Mouse (Mus musculus) adrenal gland, adult 2 months (tissue): ENCODE measurements around the gene Fsd1. TPM values are rescaled to one million over a fixed set of nuclear protein-coding genes. Genes with fewer than 3 reads are reported as not detected.
A peak's percentile ranks its signal among the peaks of the same experiment; 100 is the strongest.

Experiments
- DNase-seq: peaks from one replicate; pipeline ENCODE4 v3.0.0; 2021
- polyA plus RNA-seq: library from polyadenylated mRNA; depleted of rRNA; stranded (reverse); fragments of >200 nt; gene quantifications from 2 replicates; pipeline ENCODE4 v1.2.3, GENCODE M21; 2012; rRNA removed
- total RNA-seq, 2 experiments: library from RNA; stranded (reverse); gene quantifications; 2 replicates each; pipeline ENCODE4 v1.2.3; 2021

Fsd1 gene
- total and polyA plus RNA-seq, 3 experiments, result 1.0 to 2.7 (median 2.7) TPM

DNA sequence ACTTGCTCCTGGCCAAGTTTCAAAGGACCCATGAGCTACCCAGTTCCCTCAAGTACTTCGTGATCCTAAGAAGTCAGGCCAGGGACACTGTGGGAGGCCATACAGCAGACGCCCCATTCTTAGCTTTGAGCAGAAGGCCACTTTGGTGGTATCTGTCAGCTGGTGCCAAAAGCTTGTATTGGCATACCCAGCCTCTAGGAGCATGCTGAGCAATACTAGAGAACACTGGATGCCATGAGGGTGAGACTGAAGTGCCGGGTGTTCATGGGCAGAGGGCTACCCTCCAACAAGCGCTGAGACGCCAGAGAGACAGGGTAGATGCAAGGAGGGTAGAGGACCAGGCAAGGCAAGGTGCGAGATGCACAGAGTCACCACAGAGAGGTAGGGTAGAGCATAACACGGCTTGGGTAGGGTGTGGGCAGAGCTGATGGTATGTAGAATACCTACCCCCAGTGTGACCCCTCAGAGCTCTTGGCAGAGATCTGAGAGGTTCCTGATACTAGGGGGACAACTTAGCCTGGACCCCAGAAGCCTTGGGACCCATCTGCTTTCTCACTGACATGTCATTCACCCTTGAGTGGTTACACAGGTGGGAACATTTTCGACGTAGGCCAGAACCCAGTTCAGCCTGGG, 44.0 kb downstream of the Fsd1 start:
- DNase-seq, result no peak

DNA sequence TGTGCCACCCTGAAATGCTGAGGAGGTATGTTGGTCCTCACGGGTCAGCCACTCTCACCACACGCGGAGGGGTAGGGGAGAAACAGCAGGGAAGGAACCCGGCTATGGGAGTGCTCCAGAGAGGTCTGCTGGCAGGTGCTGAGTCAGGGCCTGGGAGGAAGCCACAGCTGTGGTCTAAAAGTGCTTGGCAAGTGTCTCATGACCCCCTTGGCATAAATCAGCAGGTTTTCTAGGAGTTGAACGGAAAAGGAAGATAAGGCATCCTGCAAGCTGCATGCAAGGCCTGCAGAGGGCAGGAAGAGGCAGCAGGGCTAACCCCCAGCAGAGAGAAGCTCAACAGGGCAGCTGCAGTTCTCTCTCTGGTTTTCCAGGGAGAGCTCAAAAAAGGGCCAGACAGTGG, 44.6 kb downstream of the Fsd1 start:
- peak; percentile 75 for DNase-seq

DNA sequence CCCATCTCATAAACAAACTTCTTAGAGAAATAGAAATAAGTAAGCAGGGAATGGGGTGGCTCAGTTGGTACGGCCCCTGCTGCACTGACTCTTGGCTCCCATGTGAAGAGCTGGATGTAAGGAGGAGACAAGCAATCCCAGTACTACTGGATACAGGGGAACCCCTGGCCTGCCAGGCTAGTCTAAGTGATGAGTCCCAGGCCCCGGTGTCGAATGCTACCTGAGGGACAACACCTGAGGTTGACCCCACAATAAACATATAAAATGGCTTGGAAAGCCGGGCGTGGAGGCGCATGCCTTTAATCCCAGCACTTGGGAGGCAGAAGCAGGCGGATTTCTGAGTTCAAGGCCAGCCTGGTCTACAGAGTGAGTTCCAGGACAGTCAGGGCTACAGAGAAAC, 45.1 kb downstream of the Fsd1 start:
- DNase-seq, result no peak

DNA sequence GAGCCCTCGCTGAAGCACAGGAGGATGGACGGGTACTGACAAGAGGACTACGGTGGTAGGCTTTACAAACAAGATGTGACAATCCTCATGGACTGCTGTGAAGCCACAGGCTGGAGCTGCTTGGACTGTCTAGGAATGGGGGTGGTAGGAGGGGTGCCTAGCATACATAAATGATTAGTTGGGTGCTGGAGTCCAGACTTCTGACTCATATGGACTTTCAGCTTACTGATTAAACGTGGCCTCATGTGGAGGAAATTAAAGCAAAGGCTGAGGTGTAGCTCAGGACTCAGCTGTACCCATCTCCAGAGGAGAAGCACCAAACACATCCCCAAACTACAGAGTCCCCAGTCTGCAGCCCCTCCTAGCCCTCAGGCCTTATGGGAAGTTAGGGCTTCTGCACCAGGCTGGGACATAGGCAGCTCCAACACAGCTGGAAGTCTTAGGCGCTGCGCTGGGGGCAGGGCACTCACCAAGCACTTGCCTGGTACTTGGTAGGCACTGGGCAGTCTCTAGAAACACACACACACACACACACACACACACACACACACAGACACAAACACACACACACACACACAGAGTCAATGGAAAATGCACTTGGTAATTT, 45.9 kb downstream of the Fsd1 start:
- DNase-seq, result no peak

DNA sequence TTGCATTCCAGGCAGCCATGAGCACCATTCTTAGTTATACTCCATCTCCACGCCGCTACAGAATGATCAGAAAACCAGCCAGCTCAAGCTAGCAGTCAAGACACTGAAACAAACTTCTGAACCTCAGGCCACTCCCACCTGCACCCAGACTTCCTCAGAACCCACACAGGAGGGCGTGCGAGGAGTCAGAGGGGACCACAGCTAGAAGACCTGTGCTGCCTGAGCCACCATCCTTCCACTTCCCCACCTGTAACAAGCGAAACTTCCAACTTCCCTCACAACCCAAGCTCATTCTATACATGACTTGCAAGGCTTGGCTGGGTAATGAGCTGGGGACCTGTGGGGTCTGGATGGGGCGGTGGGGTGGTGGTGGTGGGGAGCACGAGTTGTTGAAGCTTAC, 46.5 kb downstream of the Fsd1 start:
- no peak for DNase-seq

DNA sequence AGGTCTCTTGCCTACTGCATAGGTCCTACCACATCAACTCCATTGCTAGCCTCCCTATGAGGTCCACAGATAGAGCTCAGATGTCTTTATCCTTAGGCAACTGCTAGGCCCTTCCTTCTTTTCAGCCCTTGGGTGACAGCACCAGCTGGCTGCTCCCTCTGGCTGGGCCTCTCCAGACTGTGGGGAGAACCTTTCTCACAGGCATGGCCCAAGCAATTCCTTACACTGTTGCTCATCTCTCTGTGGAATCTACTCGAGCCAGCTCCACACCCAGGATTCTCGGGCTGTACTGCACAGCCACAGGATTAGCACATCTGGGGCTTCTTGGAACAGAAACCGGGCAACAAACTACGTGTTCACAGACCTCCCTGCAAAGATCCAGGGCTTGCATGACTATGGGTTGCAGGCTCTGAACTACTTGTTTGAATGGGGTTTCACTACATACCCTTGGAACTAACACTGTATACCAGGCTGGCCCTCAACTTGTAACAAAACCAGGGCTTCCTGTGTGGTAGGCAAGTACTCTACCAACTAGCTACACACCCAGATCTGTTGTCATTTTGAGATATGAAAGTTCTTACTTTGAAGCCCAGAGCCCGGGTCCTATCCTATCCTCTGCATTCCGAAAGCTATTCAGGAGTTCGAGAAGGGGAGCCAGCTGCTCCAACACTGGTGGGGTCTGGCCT, 47.9 kb downstream of the Fsd1 start:
- no peak for DNase-seq

DNA sequence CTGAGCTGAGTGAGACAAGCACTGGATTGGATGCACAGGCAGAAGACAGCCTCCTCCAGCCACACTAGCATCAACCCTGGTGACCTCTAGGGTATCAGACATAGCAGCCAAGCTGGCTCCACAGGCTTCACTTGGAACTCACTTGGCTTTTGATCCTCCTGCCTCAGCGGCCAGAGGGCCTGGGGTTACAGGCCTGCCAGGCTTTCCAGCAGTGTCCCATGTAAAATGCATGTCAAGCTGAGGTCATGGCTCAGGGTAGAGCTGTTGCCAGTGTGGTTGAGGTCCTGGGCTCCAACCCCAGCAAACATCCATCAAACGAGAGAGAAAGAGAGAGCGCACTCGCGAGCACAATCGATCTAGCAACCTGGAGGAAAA, 48.4 kb downstream of the Fsd1 start:
- no peak for DNase-seq

DNA sequence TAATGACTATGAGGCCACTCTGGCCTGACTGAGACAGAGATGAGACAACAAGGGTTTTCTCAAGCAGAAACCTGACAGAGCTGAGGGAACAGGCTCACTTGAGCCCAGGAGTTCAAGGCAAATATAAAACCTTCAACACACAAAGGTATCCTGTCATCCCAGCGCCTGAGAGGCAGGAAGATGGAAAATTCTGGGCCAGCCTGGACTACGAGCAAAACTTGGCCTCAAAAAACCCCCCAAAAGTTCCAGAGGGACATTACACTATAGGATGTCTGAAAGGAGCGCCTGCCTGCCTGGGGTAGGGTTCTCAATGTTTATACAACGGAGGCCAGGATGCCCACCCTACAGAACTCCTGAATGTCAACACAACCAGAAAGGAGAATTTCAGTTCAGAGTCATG, 48.9 kb downstream of the Fsd1 start:
- DNase-seq, result no peak

DNA sequence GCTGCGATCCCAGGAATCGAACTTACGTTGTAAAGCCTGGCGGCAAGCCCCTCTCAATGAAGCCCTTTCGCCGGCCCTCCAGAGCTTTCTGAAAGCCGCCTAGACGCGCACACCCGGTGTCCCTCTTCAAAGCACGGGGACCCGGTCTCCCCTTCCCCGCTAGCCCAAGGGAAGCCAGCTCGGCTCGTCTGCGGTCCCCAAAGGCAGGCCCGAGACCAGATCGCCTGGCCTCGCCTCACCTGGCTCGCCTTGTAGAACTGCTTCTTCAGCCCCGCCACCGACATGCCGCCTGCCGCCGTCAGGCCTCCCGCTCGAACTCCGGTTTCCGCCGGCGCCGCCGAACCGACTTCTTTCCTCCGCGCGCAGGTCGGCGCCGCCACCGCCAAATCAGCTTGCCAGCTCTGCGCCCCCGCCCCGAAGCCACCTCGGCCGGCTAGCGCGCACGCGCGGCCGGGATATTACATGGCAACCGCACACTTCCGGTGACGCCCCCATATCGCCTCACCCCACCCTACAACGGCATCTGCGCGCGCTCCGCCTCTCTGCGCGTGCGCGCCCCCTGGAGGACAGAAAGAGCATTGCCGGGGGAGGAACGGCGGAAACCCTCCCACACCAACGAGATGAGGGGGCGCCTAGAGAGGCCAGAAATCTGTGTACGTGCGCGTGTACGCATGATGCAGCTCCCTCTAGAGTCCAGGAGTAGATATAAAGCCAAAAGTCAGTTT, 50.0 kb downstream of the Fsd1 start, which contains the start of gene Sh3gl1:
Sh3gl1 (minus strand) TSS at position 460 of the 725 bp plus-strand sequence.
- DNase-seq, result peak; percentile 99

DNA sequence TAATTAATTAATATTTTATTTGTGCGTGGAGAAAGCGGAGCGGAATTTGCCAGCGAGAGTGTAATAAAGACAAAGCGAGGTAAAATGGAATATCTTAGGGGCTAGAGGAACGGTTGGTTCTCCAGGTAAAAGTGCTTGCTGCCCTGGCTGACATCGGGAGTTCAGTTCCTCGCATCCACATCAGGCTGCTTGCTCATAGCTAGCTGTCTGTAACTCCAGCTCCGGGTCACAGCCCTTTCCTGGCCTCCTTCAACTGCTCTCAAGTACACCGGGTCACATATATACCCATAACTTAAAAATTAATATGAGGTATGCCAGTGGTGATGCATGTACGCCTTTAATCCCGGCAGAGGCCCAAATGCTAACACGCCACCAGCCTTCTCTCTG, 50.6 kb downstream of the Fsd1 start:
- DNase-seq, result no peak

DNA sequence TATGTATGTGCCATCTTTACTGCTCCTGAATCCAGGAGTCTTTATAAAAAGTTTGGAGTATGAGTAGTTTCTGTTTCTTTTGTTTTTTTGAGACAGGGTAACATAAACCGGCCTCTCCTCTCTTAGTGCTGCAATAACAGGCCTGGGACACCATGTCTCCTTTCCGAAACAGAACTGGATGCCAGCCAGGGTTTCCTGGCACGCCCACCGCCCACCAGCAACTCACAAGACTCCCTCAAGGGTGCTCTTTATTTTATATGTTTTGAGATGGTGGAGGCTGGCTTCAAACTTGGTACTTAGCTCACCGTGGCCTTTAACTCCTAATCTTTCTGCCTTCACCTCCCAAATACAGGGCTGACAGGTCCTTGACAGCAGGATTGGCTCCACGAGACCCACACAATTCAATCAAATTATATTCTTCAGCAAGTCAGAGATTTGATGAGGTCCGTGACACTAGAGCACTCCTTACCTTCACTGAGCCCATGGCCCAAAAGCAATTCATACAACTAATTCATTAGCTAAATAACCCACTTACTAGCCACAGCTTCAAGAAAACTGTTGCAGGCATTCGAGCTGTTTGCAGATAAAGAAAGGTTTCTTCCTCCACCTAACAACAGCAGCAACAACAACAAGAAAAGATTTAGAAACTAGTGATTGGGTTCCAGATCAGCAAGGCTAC, 52.4 kb downstream of the Fsd1 start:
- DNase-seq, result no peak

DNA sequence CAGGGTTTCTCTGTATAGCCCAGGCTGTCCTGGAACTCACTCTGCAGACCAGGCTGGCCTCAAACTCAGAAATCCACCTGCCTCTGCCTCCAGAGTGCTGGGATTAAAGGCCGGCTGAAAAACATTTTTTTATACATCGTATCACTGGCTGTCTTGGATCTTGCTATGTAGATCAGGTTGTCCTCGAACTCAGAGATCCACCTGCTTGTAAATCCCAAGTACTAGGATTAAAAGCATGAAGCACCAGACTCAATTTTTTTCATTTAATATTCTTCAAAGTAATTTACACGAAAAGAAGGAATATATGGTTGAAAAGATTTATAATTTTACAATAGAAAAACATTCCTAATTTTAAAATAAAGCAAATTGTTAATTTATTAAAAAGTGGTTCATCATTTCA, 53.0 kb downstream of the Fsd1 start:
- DNase-seq, result no peak

DNA sequence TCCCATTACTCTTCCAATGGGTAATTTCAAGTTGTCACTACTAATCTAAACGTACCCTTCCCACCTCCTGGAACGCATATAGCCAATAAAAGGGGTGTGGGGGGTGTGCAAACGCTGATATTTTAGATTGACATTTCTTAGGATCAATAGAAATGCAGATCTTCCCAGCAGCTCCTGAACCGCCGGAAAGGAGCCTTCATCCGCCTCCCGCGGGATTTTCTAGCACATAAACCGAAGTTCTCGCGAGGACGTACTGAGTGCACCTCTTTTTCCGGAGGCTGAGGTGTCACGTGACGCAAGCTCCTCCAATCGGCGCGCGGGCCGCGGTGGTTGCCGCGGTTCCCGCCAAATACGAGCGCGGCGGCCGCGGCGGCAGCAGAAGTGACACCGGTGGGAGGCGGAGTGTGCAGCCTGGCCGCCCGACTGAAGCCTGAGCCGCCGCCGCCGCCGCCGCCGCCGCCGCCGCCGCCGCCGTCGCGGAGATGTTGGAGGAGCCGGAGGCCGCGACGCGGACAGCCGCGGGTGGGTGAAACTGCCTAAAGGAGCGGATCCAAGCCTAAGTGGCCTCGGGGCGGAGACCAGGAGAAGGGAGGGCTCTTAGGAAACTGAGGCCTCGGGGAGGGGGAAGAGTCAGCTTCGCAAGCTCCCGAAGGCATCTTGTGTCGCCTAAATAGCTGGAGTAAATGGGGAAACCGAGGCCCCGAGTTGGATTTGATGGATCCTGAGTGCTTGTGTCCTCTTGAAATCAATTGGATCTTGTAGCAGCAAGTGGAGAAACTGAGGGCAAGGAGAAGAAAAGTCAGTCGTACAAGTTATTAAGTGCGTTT, 53.9 kb downstream of the Fsd1 start, which contains the start of gene Chaf1a:
Chaf1a (plus strand) TSS at position 410 of the 827 bp plus-strand sequence.
- DNase-seq, result peak; percentile 98

DNA sequence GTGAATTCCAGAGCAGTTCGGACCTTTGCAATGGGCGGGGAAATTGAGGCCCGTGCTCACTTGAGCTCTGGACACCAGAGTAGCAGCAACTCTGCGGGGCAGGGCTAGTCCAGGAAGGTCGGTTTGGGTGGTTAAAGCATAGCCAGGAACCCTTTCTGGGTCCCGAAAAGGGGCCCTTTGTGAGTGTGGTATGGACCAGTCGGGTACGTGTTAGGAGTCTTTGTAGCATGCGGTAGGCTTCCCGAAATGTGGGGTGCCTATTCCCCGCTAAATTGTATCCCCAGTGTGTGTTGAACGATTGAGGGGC, 54.5 kb downstream of the Fsd1 start:
- DNase-seq, result no peak

Other genes with a start within 250 kb of the Fsd1 start
- under 1 TPM; 0.37 to 0.59 TPM for gene Adgre4, start 236.5 kb upstream of the Fsd1 start, total RNA-seq
- gene Adgre4, start 236.5 kb upstream of the Fsd1 start, polyA plus RNA-seq, result 0.15 and 0.22 TPM in 2 replicates
- gene Zfp119a, start 107.6 kb upstream of the Fsd1 start, total RNA-seq, result 1 to 10 TPM; 5.3 to 6.4 TPM
- gene Zfp119a, start 107.6 kb upstream of the Fsd1 start, polyA plus RNA-seq, result not detected in 2 replicates
- gene Zfp959, start 94.4 kb upstream of the Fsd1 start, total RNA-seq, result 1 to 10 TPM; 5.2 to 5.6 TPM
- 0.20 and 0.28 TPM in 2 replicates for gene Zfp959, start 94.4 kb upstream of the Fsd1 start, polyA plus RNA-seq
- 1 to 10 TPM; 3.0 to 3.6 TPM for gene Zfp119b, start 37.0 kb upstream of the Fsd1 start, total RNA-seq
- gene Zfp119b, start 37.0 kb upstream of the Fsd1 start, polyA plus RNA-seq, result 0.07 TPM in 1 of 2 replicates, not detected in the other
- 1 to 10 TPM in 1 of 2 experiments, under 1 TPM in 1; 0.66 to 1.2 TPM for gene Ebi3, start 33.9 kb upstream of the Fsd1 start, total RNA-seq
- 4.7 and 5.8 TPM in 2 replicates for gene Ebi3, start 33.9 kb upstream of the Fsd1 start, polyA plus RNA-seq
- gene Yju2, start 27.4 kb upstream of the Fsd1 start, total RNA-seq, result 10 to 100 TPM; 16.7 to 19.1 TPM
- 4.4 and 5.3 TPM in 2 replicates for gene Yju2, start 27.4 kb upstream of the Fsd1 start, polyA plus RNA-seq
- gene Shd, start 16.0 kb upstream of the Fsd1 start, total RNA-seq, result 1 to 10 TPM in 1 of 2 experiments, under 1 TPM in 1; 0.52 to 1.2 TPM
- gene Shd, start 16.0 kb upstream of the Fsd1 start, polyA plus RNA-seq, result 3.2 and 7.8 TPM in 2 replicates
- 1 to 10 TPM; 5.6 TPM for gene Stap2, start 19.1 kb downstream of the Fsd1 start, total RNA-seq
- 5.2 and 8.4 TPM in 2 replicates for gene Stap2, start 19.1 kb downstream of the Fsd1 start, polyA plus RNA-seq
- gene Mpnd, start 19.2 kb downstream of the Fsd1 start, total RNA-seq, result 10 to 100 TPM; 87.3 to 90.5 TPM
- gene Mpnd, start 19.2 kb downstream of the Fsd1 start, polyA plus RNA-seq, result 179 and 197 TPM in 2 replicates
- gene Sh3gl1, start 50.1 kb downstream of the Fsd1 start, total RNA-seq, result 10 to 100 TPM; 41.3 to 44.0 TPM
- gene Sh3gl1, start 50.1 kb downstream of the Fsd1 start, polyA plus RNA-seq, result 66.4 and 70.6 TPM in 2 replicates
- 1 to 10 TPM; 1.6 to 2.5 TPM for gene Chaf1a, start 53.9 kb downstream of the Fsd1 start, total RNA-seq
- gene Chaf1a, start 53.9 kb downstream of the Fsd1 start, polyA plus RNA-seq, result 1.5 and 2.0 TPM in 2 replicates
- gene Ubxn6, start 88.5 kb downstream of the Fsd1 start, total RNA-seq, result 10 to 100 TPM; 83.2 to 83.8 TPM
- 67.8 and 91.2 TPM in 2 replicates for gene Ubxn6, start 88.5 kb downstream of the Fsd1 start, polyA plus RNA-seq
- 10 to 100 TPM; 52.7 to 63.7 TPM for gene Hdgfl2, start 93.1 kb downstream of the Fsd1 start, total RNA-seq
- gene Hdgfl2, start 93.1 kb downstream of the Fsd1 start, polyA plus RNA-seq, result 93.5 and 97.9 TPM in 2 replicates
- 100 to 1,000 TPM in 1 of 2 experiments, 10 to 100 TPM in 1; 92.6 to 121 TPM for gene Plin4, start 123.3 kb downstream of the Fsd1 start, total RNA-seq
- gene Plin4, start 123.3 kb downstream of the Fsd1 start, polyA plus RNA-seq, result 100 and 184 TPM in 2 replicates
- gene Plin5, start 131.1 kb downstream of the Fsd1 start, total RNA-seq, result 10 to 100 TPM; 59.5 to 71.9 TPM
- gene Plin5, start 131.1 kb downstream of the Fsd1 start, polyA plus RNA-seq, result 42.9 and 91.7 TPM in 2 replicates
- gene Lrg1, start 135.5 kb downstream of the Fsd1 start, total RNA-seq, result 10 to 100 TPM; 23.9 to 45.5 TPM
- 134 and 212 TPM in 2 replicates for gene Lrg1, start 135.5 kb downstream of the Fsd1 start, polyA plus RNA-seq
- gene Sema6b, start 153.8 kb downstream of the Fsd1 start, total RNA-seq, result 10 to 100 TPM in 1 of 2 experiments, 1 to 10 TPM in 1; 6.3 to 10.2 TPM
- 32.9 and 36.5 TPM in 2 replicates for gene Sema6b, start 153.8 kb downstream of the Fsd1 start, polyA plus RNA-seq
- 1 to 10 TPM; 2.0 to 2.4 TPM for gene Tnfaip8l1, start 176.0 kb downstream of the Fsd1 start, total RNA-seq
- 4.2 and 6.7 TPM in 2 replicates for gene Tnfaip8l1, start 176.0 kb downstream of the Fsd1 start, polyA plus RNA-seq
- 10 to 100 TPM; 51.8 to 55.3 TPM for gene Mydgf, start 197.4 kb downstream of the Fsd1 start, total RNA-seq
- gene Mydgf, start 197.4 kb downstream of the Fsd1 start, polyA plus RNA-seq, result 70.5 and 71.0 TPM in 2 replicates
- 10 to 100 TPM; 37.5 to 39.7 TPM for gene Dpp9, start 232.4 kb downstream of the Fsd1 start, total RNA-seq
- 53.2 and 65.3 TPM in 2 replicates for gene Dpp9, start 232.4 kb downstream of the Fsd1 start, polyA plus RNA-seq